Mouse (Mus musculus): ENCODE measurements around the gene Klc1. TPM values are rescaled to one million over a fixed set of nuclear protein-coding genes. Genes with fewer than 3 reads are reported as not detected.

Klc1 gene
- polyA plus RNA-seq, 1 experiment from 2014 or later: 52.2 TPM

DNA sequence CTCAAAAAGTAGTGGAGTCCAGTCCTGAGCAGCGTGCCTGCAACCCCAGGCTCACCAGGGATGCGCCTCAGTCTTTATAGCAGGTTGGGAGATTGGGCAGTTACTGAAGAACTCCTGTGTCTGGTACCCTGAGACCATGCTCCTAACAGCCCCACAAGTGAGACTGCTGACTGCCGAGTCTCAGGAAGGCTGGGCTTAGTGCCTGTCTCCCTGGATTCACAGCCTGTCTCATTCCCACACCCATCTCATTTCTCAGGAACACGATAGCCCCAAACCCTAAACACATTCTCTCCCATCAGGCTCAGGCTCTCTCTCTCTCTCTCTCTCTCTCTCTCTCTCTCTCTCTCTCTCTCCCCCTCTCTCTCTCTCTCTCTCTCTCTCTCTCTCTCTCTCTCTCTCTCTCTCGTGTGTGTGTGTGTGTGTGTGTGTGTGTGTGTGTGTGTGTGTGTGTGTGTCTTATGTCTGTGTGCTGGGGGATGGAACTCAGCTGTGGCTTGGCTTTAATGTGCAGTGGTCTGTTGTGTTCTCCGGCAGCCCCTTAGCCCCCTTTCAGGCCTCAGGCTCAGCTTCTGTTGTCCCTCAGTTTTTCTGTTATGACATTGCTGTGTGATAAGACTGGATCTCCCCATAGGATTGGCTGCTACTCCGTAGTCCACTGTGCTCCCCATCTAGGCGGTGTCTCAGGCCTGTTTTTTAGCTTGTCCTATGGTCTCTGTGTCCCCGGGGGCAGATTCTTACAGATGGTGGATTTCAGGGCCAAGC, 11.3 kb downstream of the Klc1 start:
- no peak for DNase-seq (ENCODE audit: low spot score)

- no peak for DNase-seq (ENCODE audit: low spot score)
Measured at GRCm38 (mm10) chr12:111770651-111771050, 12.0 kb downstream of the Klc1 start.

GRCm38 (mm10) chr12:111774156-111774555, 15.5 kb downstream of the Klc1 start:
- no peak for DNase-seq (ENCODE audit: low spot score)

DNA sequence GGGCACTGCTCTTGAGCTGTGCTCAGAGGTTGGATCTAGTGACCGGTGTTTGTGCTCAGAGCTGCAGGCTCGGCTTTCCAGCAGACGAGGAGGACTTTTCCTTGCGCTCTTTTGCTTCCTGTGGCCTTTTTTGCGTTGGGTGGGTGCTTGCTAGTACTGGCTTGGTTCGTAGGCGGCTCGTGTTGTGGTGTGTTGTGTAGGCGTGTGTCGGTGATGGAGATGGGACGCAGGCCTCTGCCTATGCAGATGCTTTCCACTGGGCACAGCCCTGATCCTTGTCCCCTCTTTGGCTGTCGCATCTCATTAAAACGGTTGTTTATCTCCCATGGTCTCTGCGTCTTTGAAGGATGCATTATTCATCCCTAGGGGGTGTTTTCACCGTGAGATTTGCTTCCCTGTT, 16.2 kb downstream of the Klc1 start:
- DNase-seq (ENCODE audit: low spot score): no peak

- no peak for DNase-seq (ENCODE audit: low spot score)
Measured at GRCm38 (mm10) chr12:111777919-111778318, 19.3 kb downstream of the Klc1 start.

DNA sequence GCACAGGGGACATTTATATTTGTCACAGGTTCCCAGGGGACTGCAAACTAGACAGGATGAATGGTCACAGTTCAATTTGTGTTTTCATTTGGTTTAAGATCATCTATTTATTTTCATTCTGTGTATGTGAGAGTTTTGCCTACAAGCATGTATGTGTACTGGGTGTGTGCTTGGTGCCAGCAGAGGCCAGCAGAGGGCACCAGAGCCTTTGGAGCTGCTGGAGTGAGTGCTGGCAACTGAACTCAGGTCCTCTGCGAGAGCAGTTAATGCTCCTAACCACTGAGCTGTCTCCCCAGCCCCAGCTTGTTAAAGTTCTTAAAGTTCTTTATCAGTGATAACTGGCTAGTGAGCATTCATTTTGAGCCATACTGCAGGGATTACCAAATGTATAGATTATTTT, 20.9 kb downstream of the Klc1 start:
- no peak for DNase-seq (ENCODE audit: low spot score)

DNA sequence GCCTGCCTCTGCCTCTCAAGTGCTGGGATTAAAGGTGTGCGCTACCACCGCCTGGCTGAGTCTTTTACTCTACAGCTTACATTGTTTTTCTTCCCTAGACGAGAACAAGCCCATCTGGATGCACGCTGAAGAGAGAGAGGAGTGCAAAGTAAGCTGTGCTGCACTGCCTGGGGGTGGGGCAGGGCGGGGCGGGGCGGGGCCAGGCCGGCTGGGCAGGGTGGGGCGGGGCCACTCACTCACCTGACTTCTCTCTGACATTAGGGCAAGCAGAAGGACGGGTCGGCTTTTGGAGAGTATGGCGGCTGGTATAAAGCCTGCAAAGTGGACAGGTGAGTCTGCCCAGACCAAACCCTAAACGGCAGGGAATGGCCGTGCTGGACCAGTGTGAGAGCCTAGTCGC, 26.5 kb downstream of the Klc1 start:
- no peak for DNase-seq (ENCODE audit: low spot score)

DNA sequence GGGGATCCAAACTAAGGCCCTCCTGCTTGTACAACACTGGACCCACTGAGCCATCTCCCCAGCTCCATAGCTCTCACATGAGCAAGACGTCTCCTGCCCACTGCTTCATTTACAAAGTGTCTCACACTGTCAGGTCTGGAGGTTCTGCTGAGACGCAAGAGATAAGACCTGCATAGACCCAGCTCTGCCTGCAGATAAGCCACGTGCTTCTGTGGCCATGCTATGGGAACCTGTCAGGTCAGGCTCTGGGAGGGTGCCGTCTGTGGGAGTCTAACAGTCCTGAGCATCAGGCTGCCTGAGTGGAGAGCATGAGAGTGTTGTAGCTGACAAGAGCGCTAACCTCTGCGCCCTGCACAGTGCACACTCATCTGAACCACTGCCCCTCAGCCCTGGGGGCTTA, 28.4 kb downstream of the Klc1 start:
- no peak for DNase-seq (ENCODE audit: low spot score)

- DNase-seq (ENCODE audit: low spot score): no peak
Measured at GRCm38 (mm10) chr12:111790090-111790489, 31.4 kb downstream of the Klc1 start.

DNA sequence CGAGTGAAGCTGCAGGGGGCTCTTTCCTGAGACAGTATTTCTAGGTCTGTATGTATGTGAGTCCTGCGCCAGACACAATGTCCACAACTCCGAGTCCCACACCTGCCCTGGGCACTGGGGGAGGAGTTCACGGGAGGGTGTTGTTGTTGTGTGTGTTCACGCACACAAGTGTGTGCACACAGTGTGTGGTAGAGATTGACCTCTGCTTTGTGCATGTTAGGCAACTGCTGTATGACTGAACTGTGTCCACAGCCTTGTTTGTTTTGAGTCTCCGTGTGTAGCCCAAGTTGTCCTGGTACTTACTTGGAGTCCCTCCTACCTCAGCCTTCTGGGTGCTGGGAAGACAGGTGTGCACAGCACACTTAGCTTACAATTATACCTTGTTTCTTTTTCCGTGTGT, 32.0 kb downstream of the Klc1 start:
- DNase-seq (ENCODE audit: low spot score): no peak

- no peak for DNase-seq (ENCODE audit: low spot score)
Measured at GRCm38 (mm10) chr12:111791474-111792104, 32.9 kb downstream of the Klc1 start.

- no peak for DNase-seq (ENCODE audit: low spot score)
Measured at GRCm38 (mm10) chr12:111794102-111794501, 35.5 kb downstream of the Klc1 start.

DNA sequence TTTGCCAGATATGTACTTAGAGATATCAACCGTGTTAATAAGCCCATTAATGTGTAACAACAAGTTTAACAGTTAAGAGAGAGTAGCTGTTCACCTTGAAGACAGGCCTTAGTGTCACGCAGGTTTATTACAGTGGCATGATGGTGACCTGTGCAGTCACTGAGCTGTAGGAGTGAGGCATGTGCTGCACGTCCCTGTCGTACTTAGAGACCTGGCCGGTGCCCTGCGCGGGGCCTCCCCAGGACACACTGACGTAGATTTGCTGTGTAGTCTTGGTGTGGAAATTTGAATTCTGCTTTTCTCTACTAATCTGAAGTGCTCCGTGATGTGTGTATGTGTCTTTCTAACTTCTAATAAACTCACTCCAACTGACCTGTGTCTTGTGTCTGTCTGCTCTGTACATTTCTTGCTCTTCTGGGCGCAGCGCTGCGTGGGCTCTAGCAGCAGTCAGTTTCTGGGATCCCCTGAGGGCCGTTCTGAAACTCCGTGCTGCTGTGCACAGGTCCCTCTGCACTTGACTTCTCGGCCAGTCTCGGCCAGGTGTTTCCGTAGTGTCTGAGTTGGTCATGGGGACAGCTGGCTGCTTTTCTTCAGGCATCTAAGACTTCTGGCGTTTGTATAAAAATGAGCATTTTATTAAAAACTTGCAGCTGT, 36.0 kb downstream of the Klc1 start:
- DNase-seq (ENCODE audit: low spot score): no peak

GRCm38 (mm10) chr12:111795180-111795895, 36.7 kb downstream of the Klc1 start:
- DNase-seq (ENCODE audit: low spot score): no peak

DNA sequence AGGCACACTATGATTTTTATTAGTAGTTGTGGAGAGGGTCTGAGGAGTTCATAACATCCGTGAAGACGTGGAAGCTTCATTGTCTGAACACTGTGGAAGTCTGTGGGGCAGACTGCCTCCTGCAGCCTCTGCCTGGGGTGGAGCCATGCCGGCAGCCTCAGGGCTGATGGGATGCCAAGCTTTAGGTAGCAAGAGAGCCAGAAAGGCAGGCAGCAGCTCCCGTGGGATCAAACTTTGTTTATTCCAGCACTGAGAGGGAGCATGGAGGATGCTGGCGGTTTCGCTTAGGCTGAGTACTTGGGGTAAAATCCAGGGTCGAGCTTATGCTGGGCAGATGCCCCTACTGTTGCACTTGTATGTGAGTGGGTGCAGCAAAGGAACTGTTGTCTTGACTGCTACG, 38.6 kb downstream of the Klc1 start:
- no peak for DNase-seq (ENCODE audit: low spot score)

GRCm38 (mm10) chr12:111798493-111798892, 39.8 kb downstream of the Klc1 start:
- DNase-seq (ENCODE audit: low spot score): no peak

- DNase-seq (ENCODE audit: low spot score): no peak
Measured at GRCm38 (mm10) chr12:111800459-111801183, 42.0 kb downstream of the Klc1 start.

DNA sequence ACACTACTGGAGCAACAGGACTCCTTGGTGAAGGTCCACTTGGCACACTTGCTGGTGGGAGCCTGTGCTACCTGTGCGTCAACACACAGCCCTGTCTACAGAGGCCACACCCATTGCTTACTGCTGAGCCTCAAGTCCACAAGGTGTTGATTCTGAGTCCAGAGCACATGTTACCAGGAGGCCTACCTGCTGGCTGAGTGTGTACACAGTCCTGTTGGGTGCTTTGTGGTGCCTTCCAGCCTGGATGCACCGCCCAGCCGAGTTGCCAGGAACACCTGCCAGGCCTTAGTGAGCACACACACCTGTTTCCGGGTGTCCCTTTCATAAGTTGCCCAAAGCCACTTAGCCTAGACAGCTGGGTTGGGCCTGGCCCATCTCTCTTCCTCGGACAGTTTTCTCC, 44.9 kb downstream of the Klc1 start:
- no peak for DNase-seq (ENCODE audit: low spot score)

DNA sequence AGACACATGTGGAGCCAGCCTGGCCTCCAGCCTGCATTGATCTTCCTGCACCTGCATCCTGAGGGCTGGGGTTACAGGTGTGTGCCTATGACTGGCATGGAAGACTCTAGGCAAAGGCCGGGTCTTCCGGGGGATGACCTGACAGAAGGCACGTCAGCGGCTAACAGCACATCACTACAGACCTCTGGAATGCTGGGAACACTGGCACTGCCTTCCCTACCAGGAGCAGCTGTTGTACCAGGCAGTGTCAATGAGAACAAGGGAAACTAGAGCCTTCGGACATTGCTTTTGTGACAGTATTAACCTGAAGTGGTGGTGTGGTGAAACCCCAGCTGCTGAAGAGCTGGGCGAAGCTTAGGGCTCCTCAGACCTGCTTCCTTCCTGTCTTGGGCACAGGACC, 50.1 kb downstream of the Klc1 start:
- DNase-seq (ENCODE audit: low spot score): no peak

DNA sequence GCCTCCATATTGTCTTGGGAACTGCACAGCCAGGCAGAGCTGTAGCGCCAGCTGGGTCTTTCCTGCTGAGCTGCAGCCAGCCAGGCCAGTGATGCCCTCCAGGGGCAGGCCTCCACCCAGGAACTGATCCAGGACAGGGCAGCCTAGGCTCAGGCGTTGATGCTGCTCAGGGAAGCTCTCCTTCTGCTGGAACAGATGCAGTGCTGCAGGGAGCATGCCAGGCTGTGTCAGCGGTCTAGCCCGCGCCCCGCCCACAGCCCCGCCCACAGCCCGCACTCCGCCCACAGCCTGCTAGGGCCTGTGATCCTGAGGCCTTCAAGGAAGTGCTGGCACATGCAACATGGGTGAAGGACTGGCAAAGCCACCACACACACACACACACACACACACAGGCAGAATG, 51.1 kb downstream of the Klc1 start:
- DNase-seq (ENCODE audit: low spot score): peak; percentile 79

- peak; percentile 19 for DNase-seq (ENCODE audit: low spot score)
Measured at GRCm38 (mm10) chr12:111812075-111812474, 53.4 kb downstream of the Klc1 start.

All from thymus, postnatal 0 days (tissue).